Mouse (Mus musculus): ENCODE measurements around the gene Relb. TPM values are rescaled to one million over a fixed set of nuclear protein-coding genes. Genes with fewer than 3 reads are reported as not detected.

Gene Relb
- polyA plus RNA-seq, 1 experiment from 2014 or later: 3.3 TPM

GRCm38 (mm10) chr7:19572926-19573775, 56.1 kb downstream of the Relb start:
- Histone ChIP-seq H3K27ac (peak overlapping the region; percentile 90), H3K36me3 (peaks cover 28% of the 10 kb centered on the region), H3K9me3 (no peaks in the 10 kb centered on the region), H3K4me3 (peak overlapping the region; percentile 75), H3K27me3 (ENCODE audit: insufficient read depth, poor library complexity, severe bottlenecking) (peaks cover 40% of the 10 kb centered on the region), H3K4me1 (peaks cover 35% of the 10 kb centered on the region)
- peak; percentile 93 for DNase-seq (ENCODE audit: low spot score)
- 1% methylated on average over 53 of the region's 53 CpGs for WGBS

- H3K4me1 ChIP-seq: peaks cover 21% of the 10 kb centered on the region
- peaks cover 51% of the 10 kb centered on the region for H3K36me3 ChIP-seq
- no peak overlapping the region for H3K4me3 ChIP-seq
- WGBS: 86% methylated on average over 3 of the region's 3 CpGs
- no peak overlapping the region for H3K27ac ChIP-seq
- peaks cover 5% of the 10 kb centered on the region for H3K27me3 ChIP-seq (ENCODE audit: insufficient read depth, poor library complexity, severe bottlenecking)
- H3K9me3 ChIP-seq: no peaks in the 10 kb centered on the region
- DNase-seq (ENCODE audit: low spot score): no peak
These were observed 59.6 kb downstream of the Relb start for GRCm38 (mm10) chr7:19569647-19570046.

GRCm38 (mm10) chr7:19567426-19567825, 61.8 kb downstream of the Relb start:
- Histone ChIP-seq H3K4me1 (peaks cover 21% of the 10 kb centered on the region), H3K27me3 (ENCODE audit: insufficient read depth, poor library complexity, severe bottlenecking) (no peaks in the 10 kb centered on the region), H3K9me3 (no peaks in the 10 kb centered on the region), H3K36me3 (peaks cover 58% of the 10 kb centered on the region), H3K4me3 (no peak overlapping the region), H3K27ac (no peak overlapping the region)
- DNase-seq (ENCODE audit: low spot score): no peak
- WGBS: 91% methylated on average over 8 of the region's 8 CpGs

DNA sequence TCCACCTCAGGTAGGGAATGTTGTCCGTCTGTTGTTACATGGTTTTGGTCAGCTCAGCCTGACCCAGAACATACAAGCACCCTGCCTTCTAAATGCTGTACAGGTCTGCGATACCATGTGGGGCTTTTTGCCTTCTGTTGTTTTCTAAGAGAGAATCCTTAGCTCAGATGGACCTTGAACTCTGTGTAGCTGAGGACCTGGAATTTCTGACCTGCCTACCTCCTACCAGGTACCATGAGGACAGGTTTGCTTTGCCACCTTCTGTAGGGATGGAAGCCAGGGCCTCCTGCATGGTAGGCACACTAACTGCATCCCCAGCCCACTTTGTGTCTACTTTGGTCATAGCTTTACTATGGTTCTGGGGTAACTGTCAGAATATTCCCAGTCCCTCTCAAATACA, 63.4 kb downstream of the Relb start:
- Histone ChIP-seq H3K27ac (no peak overlapping the region), H3K4me3 (no peak overlapping the region), H3K4me1 (peaks cover 14% of the 10 kb centered on the region), H3K27me3 (ENCODE audit: insufficient read depth, poor library complexity, severe bottlenecking) (no peaks in the 10 kb centered on the region), H3K36me3 (peaks cover 53% of the 10 kb centered on the region), H3K9me3 (no peaks in the 10 kb centered on the region)
- WGBS: 92% methylated on average over 2 of the region's 2 CpGs
- DNase-seq (ENCODE audit: low spot score): no peak

DNA sequence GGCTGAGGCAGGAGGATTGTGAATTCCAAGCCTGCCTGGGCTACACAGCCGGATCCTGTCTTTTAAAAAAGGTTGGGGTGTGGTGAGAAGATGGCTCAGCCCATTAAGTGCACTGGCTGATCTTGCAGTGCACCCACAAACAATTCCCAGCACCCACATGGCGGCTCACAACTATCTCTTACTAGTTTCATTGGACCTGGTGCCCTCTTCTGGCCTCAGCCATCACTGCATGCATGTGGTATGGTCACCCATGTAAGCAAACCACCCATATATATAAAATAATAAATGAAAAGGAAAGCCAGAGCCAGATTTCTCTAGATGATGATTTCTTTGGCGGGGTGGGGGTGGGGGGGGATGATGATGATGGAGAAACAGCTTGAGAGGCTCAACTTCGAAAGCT, 64.8 kb downstream of the Relb start:
- no peak overlapping the region for H3K4me3 ChIP-seq
- H3K27ac ChIP-seq: no peak overlapping the region
- peaks cover 40% of the 10 kb centered on the region for H3K36me3 ChIP-seq
- 89% methylated on average over 4 of the region's 4 CpGs for WGBS
- peaks cover 28% of the 10 kb centered on the region for H3K4me1 ChIP-seq
- H3K27me3 ChIP-seq (ENCODE audit: insufficient read depth, poor library complexity, severe bottlenecking): no peaks in the 10 kb centered on the region
- H3K9me3 ChIP-seq: no peaks in the 10 kb centered on the region
- DNase-seq (ENCODE audit: low spot score): no peak

DNA sequence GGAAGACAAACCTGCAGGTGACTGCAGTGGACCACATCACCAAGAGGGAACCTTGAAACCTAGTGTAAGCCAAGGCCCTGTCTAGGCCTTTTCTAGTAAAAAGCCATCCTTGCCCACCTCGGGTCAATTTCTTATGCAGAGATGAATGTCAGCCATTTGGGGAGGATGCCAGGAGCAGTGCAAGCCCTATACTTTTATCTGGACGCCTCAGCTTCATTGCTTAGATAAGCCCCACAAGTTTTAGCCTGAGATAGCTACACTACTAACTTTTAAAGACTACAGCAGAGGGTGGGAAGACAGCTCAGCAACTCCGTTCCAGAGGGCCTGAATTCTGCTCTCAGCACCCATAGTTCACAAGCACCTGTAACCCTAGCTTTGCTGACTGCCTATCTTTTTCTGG, 65.4 kb downstream of the Relb start:
- Histone ChIP-seq H3K4me1 (peaks cover 33% of the 10 kb centered on the region), H3K4me3 (0 out of 2 replicates have a peak overlapping the region, but pooled peaks have one; percentile 100), H3K27me3 (ENCODE audit: insufficient read depth, poor library complexity, severe bottlenecking) (no peaks in the 10 kb centered on the region), H3K36me3 (peaks cover 34% of the 10 kb centered on the region), H3K9me3 (no peaks in the 10 kb centered on the region), H3K27ac (no peak overlapping the region)
- DNase-seq (ENCODE audit: low spot score): no peak
- WGBS: 67% methylated on average over 3 of the region's 3 CpGs

DNA sequence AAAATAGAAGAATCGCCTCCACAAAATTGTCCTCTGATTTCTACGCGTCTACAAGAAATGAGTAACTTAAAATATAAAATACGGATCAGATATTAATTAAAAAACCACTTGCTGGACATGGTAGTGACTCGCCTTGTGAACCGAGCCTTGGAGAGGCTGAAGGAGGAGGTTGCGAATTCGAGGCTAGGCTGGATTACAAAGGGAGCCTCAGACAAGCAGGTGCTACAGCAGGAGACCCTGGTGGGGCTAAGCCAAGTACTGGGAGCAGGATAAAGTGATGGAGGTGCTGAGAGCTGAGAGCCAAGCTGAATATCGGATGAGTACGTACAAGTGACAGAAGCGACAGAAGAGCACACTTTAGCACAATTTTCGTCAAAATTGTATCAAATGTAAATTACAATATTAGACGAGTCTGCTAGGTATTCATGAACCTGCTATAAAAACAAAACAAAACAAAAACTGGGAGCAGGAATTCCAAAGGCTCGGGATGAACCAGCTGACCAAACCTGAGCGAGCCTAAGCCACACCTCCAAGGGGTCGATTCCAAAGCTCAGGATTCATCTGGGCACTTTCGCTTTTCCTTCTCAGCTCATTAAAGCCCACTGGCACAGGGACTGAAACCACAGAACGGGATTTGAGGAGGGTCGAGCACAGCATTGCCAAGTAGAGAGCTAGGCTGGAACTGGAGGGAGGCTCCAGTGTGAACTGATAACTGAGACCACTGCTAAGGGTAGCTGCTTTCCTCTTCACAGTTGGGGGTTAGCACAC, 66.4 kb downstream of the Relb start, which contains the start of gene Ppp1r37:
Gene Ppp1r37, minus strand, starts transcription at position 434 of the 768 bp plus-strand sequence.
- H3K27ac ChIP-seq: peak within 1 kb of the TSS; percentile 92
- peaks cover 33% of the 10 kb centered on the region for H3K36me3 ChIP-seq
- H3K4me3 ChIP-seq: peak within 1 kb of the TSS; percentile 100
- no peaks in the 10 kb centered on the region for H3K9me3 ChIP-seq
- no peak for DNase-seq (ENCODE audit: low spot score)
- H3K27me3 ChIP-seq (ENCODE audit: insufficient read depth, poor library complexity, severe bottlenecking): no peaks in the 10 kb centered on the region
- H3K4me1 ChIP-seq: peaks cover 44% of the 10 kb centered on the region
- WGBS: 2% methylated on average over 19 of the region's 19 CpGs

GRCm38 (mm10) chr7:19561765-19562642, 67.2 kb downstream of the Relb start:
- no peaks in the 10 kb centered on the region for H3K27me3 ChIP-seq (ENCODE audit: insufficient read depth, poor library complexity, severe bottlenecking)
- H3K4me3 ChIP-seq: peak overlapping the region; percentile 100
- peaks cover 52% of the 10 kb centered on the region for H3K4me1 ChIP-seq
- peak; percentile 97 for DNase-seq (ENCODE audit: low spot score)
- WGBS: under 1% methylated on average over 102 of the region's 102 CpGs
- H3K36me3 ChIP-seq: peaks cover 32% of the 10 kb centered on the region
- H3K9me3 ChIP-seq: no peaks in the 10 kb centered on the region
- H3K27ac ChIP-seq: peak overlapping the region; percentile 92

GRCm38 (mm10) chr7:19561431-19561764, 67.8 kb downstream of the Relb start:
- Histone ChIP-seq H3K9me3 (no peaks in the 10 kb centered on the region), H3K4me1 (peaks cover 58% of the 10 kb centered on the region), H3K27me3 (ENCODE audit: insufficient read depth, poor library complexity, severe bottlenecking) (no peaks in the 10 kb centered on the region), H3K27ac (peak overlapping the region; percentile 92), H3K4me3 (peak overlapping the region; percentile 100), H3K36me3 (peaks cover 34% of the 10 kb centered on the region)
- WGBS: under 1% methylated on average over 11 of the region's 11 CpGs
- no peak for DNase-seq (ENCODE audit: low spot score)

DNA sequence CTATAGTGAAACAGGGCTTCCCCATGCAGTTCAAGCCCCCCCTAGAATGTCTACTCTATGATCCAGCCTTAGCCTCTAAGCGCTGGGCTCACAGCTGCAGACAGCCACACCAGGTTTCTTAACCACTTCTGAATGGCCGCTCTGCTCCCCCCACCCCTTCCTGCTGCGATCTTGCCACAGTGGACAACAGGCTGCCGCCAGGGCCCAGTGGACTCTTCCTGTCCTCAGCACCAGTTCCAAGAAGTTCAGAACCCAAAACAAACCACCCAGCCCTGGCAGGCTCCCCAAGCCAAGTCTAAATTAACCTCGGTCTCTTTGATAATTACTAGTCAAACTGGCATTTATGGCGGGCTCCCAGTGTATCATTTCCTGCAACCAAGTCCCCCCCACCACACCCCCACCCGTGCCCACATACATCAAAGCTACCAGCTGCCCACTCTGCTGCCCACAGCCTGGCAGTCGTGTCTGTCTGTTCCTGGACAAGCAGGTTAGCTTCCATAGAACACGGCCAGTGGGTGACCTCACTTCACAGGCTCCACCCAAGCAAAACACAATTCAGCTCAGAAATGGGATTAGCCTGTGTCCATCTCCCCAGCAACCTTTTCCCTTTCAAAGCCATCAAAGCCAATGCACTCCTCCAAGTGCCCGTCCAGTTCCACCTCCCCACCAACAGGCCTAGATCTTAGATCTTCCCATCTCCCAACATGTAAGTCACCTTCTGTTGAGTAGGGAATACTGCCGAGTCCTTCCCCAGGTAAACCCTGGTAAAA, 68.6 kb downstream of the Relb start:
- Histone ChIP-seq H3K36me3 (peaks cover 34% of the 10 kb centered on the region), H3K27ac (peak overlapping the region; percentile 92), H3K27me3 (ENCODE audit: insufficient read depth, poor library complexity, severe bottlenecking) (no peaks in the 10 kb centered on the region), H3K4me3 (peak overlapping the region; percentile 100), H3K9me3 (no peaks in the 10 kb centered on the region), H3K4me1 (peaks cover 61% of the 10 kb centered on the region)
- DNase-seq (ENCODE audit: low spot score): no peak
- 30% methylated on average over 11 of the region's 11 CpGs for WGBS

- Histone ChIP-seq H3K4me3 (no peak overlapping the region), H3K4me1 (peaks cover 68% of the 10 kb centered on the region), H3K36me3 (peaks cover 30% of the 10 kb centered on the region), H3K27me3 (ENCODE audit: insufficient read depth, poor library complexity, severe bottlenecking) (no peaks in the 10 kb centered on the region), H3K9me3 (no peaks in the 10 kb centered on the region), H3K27ac (no peak overlapping the region)
- 32% methylated on average over 2 of the region's 2 CpGs for WGBS
- no peak for DNase-seq (ENCODE audit: low spot score)
These were observed 70.3 kb downstream of the Relb start for GRCm38 (mm10) chr7:19558965-19559364.
